Mouse (Mus musculus) thymus, postnatal 14 days (tissue): ENCODE data around the gene Higd1a.

Experiments used
- DNase-seq: peaks from one replicate; pipeline ENCODE4 v3.0.0; 2021

Gene Higd1a

GRCm38 (mm10) chr9:121877052-121877740 lies 19.0 kb upstream of the Higd1a start:
- DNase-seq: peak; percentile 19

GRCm38 (mm10) chr9:121873578-121873977 lies 15.4 kb upstream of the Higd1a start:
- no peak for DNase-seq

GRCm38 (mm10) chr9:121872062-121872683 lies 14.0 kb upstream of the Higd1a start:
- DNase-seq: no peak

- no peak for DNase-seq
Observed at GRCm38 (mm10) chr9:121869973-121870515, 11.9 kb upstream of the Higd1a start.

- DNase-seq: no peak
Observed at GRCm38 (mm10) chr9:121869432-121869831, 11.3 kb upstream of the Higd1a start.

GRCm38 (mm10) chr9:121868236-121868635 lies 10.1 kb upstream of the Higd1a start:
- DNase-seq: no peak

DNA sequence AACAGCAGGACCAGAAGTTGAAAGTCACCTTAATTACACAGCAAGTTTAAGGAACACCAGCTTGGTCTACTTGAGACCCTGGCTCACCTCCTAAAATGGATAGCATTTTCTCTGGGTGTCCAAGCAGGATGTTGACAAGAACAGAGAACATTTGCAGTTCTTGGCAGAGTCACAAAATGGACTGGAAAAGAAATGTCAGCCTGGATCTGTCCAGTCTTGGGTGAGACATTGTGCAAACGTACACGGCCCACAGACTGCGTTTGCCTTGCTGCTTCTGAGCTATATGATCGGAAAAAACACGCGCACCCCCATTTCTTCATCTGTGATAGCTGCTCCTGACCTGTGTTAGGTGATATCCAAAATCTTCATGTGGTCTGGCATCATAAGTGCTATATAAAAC lies 9.5 kb upstream of the Higd1a start:
- no peak for DNase-seq

- no peak for DNase-seq
Observed at GRCm38 (mm10) chr9:121865425-121866008, 7.4 kb upstream of the Higd1a start.

DNA sequence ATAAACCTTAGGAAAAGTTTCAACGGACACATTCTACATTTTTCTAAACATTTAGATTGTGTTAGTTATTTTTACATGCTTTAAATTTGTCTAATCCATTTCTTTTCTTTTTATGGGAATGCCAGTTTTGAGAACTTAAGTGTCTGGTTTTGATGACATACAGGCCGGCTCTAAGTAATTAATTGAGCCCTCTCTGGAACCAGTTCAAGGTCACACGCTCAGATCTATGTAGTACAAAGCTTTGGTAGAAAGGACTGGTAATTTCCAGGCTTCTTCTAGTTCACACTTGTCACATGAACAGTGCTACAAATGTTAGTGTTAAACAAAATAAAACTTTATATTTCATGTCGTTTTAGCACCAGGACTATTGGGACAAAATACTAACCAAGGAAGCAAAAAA lies 6.7 kb upstream of the Higd1a start:
- no peak for DNase-seq

- no peak for DNase-seq
Observed at GRCm38 (mm10) chr9:121860921-121861320, 2.8 kb upstream of the Higd1a start.

GRCm38 (mm10) chr9:121859345-121859744 lies 1.2 kb upstream of the Higd1a start:
- DNase-seq: no peak

DNA sequence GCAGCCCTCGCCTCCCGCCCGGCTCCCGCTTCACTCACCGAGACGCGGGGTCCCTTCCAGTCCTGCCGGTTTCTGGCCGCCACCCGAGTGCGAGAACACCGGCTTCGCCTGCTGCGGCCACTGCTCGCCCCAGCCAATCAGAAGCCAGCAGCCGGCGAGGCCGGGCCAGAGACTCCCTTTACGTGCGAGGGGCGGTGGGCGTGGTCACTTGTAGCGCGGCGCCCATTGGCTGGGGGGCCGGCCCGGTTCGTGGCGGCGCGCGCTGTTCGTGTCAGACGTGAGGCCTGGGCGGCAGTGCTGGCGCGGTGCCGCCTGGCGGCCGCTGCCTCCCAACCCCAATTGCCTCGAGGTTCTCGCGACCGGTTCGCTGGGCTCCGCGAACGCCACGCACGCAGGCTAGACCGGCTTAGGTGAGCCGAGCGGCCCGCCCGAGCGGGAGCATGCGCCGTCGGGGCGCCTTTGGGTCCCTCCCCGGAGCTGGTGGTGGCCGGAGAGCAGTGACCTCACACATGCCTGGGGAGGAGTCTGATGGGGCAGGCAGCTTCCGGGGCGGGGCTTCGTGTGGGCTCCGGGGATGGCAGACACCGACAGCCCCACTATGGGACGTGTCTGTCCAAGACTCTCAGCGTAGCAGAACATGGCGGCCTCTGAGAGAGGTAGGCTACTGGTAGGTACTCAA lies 549 bp downstream of the Higd1a start:
- peak; percentile 99 for DNase-seq

GRCm38 (mm10) chr9:121856649-121857416 lies 1.3 kb downstream of the Higd1a start:
- DNase-seq: peak; percentile 59

DNA sequence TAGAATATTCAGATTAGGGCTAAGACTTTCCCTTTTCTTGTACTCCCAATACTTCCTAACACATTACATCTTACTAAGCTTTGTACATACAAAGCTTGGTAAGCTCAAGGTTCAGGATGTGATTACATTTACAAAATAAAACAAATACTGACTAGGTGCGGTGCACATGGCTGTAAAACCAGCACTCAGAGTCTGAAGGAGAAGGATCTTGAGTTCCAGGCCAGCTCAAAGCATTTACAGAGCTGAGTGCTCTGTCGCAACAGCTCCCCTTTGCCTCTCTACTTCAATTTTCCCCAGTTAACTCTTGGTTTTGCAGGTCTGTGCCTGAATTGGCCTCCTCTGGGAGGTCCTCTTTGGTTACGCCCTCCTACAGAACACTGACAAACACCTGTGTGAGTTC lies 3.9 kb downstream of the Higd1a start:
- DNase-seq: no peak

DNA sequence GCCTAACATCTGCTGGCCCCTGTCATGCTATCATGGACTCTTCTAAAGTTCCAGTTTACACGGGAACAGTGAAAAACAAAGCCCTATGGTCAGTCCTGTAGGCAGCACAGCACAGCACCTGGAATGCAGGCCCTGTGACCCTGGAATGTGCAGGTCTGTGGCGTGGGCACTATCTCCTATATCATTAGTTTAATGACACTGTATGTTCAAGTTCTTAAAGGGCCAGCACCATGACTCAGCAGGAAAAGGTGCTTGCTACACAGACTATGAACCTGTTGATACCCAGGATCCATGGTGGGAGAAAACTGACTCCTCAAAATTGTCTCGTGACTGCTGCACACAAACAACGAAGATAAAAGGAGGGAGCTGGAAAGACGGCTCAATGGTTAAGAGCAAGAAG lies 10.3 kb downstream of the Higd1a start:
- DNase-seq: no peak

DNA sequence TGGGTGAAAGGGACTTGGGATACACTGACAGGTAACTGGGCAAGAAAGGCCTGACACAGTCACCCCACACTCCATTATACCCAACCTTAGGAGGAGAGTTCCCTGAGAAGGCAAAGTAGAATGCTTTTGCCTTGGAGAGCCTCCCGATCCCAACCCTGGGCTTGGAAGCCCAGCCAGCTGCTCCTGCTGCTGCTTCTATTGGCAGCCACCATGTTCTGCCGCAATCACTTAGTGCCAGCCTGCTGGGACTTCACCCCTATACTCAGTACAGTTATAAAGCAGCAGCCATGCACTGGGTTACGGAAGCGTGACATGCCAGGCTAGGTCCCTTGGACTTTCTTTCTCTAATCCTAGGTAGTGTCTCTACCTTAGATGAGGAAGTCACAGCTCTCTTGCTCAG lies 11.0 kb downstream of the Higd1a start:
- DNase-seq: no peak

DNA sequence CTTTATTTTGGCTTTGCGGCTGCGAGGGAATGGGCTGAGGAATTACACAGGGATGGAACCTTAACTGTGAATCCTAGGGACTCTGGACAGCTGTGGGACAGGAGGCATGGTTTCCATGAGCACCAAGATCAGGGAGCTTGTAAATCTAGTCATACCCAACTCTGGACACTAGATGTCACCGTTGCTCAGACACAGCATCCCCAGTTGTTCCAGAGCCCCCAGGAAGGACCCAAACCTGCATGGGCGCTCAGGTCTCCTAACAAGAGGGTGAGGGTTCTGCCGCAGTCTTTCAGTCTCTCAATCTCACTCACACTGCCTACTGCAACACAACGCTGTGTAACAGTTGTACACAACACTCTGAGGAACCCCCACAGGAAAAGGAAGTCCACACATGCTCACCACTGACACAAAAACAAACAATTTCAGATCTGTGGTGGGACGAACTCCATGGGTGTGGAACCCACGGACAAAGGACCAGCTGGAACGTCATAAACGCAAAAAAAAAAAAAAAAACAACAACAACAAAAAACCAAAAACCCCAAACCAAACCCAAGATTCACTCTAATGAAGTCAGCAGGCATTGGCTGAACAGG lies 11.5 kb downstream of the Higd1a start:
- DNase-seq: peak; percentile 59

DNA sequence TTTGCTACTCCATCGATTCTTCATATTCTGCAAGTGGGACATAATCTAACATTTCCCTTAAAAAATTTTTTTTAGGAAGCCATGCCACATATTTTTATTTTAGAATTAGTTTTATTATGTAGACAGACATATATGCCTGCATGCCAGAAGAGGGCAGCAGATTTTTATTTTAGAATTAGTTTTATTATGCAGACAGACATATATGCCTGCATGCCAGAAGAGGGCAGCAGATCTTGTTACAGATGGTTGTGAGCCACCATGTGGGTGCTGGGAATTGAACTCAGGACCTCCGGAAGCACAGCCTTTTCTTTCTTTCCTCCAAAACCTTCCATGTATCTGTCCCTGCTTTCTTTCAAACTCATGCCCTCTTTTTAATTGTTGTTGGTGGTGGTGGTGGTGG lies 15.2 kb downstream of the Higd1a start:
- no peak for DNase-seq

GRCm38 (mm10) chr9:121839622-121839965 lies 18.6 kb downstream of the Higd1a start:
- DNase-seq: no peak

DNA sequence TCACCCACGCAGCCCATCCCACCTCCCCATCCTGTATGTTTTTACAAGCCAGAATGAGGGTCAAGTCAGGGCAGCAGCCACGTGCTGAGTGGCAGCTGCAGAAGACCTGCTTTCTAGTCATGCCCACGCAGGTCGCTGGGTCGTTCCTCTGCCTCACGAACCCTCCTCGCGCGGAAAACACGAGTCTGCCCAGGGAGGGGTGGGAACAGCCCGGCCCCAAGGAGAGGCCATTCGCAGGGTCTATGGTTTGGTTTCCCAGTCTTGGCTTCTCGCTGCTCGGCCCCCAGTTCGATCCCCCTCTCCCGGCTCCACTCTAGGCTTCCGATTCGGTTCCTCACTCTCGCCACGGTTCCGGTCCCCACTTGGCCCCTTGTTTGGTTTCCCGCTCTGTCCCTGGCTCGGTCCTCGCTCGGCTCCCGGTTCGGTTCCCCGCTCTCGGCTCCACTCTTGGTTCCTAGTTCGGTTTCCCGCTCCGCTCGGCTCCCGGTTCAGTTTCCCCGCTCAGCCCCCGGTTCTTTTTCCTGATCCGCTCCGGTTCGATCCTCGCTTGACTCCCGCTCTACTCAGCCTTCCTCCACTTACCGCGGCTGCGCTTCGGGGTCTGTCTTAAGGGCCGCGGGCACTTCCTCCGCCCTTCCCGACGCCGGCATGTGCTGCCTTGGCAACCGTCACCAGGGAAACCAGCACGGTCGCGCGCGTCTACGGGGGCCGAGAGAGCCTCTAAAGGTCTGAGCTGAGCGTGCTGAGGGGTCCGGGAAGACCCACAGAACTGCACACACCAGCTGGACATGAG lies 19.1 kb downstream of the Higd1a start, which contains the start of gene Ccdc13:
Ccdc13 (minus strand) TSS at position 633 of the 793 bp plus-strand sequence.
- peak; percentile 88 for DNase-seq

DNA sequence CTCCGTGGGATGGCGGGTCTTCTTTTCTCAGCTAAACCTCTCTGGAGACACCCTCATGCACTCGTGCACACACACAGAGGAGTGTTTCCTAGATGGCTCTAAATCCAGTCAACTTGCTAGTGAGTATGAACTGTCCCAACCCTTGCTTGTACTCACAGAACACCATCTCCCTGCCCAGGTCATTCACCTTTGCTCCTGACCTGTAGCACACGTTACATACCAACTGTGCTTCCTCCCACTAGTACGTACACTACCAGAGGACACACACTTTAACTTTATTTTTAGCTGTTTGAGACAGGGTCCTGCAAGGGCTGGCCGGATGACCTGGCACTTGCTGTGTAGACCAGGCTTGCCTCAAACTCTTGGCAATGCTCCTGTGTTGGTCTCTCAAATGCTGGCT lies 20.2 kb downstream of the Higd1a start:
- DNase-seq: no peak

- no peak for DNase-seq
Observed at GRCm38 (mm10) chr9:121833825-121834224, 24.3 kb downstream of the Higd1a start.
